Mouse (Mus musculus): ENCODE measurements around the gene Bach2.

The Bach2 gene

DNA sequence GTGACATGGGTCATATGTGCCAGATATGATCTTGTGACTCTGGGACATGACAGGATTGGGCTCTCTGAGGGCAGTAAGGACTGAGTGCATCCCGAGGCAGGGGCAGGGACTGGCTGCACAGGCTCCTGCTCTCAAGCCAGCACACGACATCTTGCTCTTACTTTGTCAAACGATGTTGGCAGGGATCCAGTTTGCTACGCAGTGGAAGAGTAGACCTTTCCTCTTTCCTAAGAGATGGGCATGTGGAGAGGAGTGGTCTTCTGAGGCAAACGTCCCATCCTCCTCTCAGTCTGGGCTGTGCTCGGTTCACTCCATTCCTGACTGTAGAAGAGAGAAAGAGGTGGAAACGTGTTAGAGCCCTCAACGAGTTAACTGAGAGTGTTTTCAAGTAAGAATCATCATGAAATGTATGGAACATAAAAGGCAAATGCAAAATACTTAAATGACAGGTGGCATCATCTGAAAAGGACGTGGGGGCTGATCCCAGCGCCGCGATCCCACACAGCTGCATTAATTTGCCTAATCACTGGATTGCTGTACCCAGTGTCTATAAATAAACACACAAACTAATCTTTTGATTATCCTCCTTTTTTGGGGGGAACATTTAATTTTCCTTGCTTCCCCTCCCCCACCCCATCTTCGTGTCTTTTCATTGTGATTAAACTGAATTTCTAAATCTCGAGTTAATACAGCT is 150.7 kb downstream of the Bach2 start:
- no peak for DNase-seq (ENCODE audit: low spot score)

DNA sequence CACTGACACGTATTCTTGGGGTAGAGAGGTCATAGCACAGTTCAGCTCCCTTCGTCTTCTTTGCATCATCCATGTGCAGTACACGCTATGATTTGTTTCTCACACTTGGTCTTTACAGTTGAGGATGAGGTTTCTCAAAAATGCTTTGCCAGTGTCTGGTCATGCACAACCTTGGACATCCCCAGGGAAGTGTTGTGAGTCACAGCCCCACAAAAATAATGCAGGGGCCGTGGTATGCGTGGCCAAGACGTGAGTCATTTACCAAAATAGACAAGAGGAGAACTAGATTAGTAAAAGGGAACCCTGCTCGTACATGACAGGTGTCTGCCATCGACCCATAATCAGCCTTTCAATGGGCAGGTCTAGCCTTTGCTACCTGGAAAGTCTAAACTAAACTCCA is 152.7 kb downstream of the Bach2 start:
- DNase-seq (ENCODE audit: low spot score) = no peak

DNA sequence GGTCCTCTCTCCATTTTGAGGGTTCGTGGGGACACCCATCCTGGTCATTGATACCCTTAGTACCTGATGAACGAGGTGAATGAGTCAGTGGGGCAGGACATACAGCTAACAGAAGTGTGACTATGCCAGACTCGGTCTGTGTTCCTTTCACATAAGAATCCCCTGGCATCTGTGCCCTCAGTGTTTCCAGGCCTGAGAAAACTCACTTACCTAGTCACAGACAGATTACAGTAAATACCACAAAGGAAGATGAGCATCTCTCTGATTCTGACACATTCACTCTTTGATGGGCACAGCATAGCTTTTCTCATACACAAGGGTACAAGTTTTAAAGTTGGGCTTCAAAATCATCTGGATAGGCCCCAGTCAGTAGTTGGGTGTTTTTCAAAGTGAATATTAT is 154.6 kb downstream of the Bach2 start:
- DNase-seq (ENCODE audit: low spot score) = no peak

DNA sequence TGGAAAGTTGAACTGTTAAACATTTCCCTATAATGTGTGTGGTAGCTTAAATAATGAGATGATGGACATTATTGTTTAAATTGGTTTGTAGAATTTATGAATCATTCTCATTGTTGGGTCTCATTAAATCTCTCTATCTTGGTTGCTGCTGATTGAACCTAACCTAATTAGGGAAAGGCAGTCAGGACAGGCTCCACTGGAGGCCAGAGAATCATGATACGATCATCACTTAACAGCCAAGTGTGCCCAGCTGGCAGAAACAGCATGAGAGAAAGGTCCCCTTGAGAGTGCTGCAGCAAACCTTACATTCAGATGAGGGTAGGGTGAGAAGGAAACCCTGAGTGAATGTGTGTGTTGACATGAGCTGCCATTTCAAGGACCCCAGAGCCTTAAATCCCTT is 155.3 kb downstream of the Bach2 start:
- no peak for DNase-seq (ENCODE audit: low spot score)

GRCm38 (mm10) chr4:32394850-32395249 is 156.2 kb downstream of the Bach2 start:
- DNase-seq (ENCODE audit: low spot score) = no peak

DNA sequence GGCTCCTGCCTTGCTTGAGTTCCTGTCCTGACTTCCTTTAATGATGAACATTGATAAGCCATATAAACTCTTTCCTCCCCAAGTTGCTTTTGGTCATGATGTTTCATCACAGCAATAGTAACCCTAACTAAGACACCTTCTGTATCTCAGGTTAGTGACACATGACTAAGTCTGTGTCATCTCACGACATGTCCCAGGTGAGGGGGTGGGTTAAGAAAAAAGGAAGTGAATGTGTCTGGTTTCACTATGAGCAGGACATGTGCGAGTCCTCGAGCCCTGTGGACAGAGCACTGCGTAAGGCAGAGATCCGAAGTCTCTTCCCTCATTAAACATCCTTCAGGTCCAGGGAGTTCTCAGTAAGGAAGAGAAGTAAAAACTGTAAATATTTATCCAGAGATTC is 162.9 kb downstream of the Bach2 start:
- no peak for DNase-seq (ENCODE audit: low spot score)

DNA sequence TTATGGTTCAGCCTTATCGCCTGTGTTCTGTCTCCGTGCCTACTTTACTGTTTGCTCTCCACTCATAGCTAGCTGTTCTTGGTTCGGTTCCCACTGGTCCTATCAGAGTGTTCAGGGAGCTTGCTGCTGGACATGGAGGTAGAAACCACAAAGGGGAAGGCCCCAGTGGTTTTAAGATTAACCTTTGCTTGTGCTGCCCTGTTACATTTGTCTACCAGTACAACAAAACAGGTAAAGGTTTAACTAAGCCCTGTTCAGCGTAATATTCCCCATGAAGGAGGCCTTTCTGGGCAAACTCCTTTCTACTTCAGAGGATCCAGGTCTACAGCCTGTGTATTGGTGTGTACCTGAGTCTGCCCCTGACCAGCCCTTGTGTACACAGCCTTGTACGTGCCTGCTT is 164.9 kb downstream of the Bach2 start:
- DNase-seq (ENCODE audit: low spot score) = no peak

GRCm38 (mm10) chr4:32405149-32405882 is 166.7 kb downstream of the Bach2 start:
- DNase-seq (ENCODE audit: low spot score) = no peak

GRCm38 (mm10) chr4:32405985-32406384 is 167.4 kb downstream of the Bach2 start:
- DNase-seq (ENCODE audit: low spot score) = no peak

DNA sequence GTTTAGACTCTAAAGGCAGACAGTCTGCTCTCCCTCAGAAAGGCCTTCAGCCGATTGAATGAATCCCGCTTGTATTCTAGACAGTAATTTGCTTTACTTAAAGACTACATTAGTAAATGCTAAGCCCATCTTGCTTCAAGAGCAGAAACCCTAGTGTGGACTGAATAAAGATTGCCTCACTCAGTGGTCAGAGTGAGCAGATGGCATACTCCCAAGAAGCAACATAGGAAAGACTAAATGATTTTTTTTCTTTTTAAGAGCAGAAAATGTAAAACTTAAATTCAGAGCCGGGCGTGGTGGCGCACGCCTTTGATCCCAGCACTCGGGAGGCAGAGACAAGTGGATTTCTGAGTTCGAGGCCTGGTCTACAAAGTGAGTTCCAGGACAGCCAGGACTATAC is 169.9 kb downstream of the Bach2 start:
- DNase-seq (ENCODE audit: low spot score) = no peak

GRCm38 (mm10) chr4:32409116-32409880 is 170.7 kb downstream of the Bach2 start:
- DNase-seq (ENCODE audit: low spot score) = no peak

- no peak for DNase-seq (ENCODE audit: low spot score)
These were observed 174.5 kb downstream of the Bach2 start for GRCm38 (mm10) chr4:32413063-32413462.

GRCm38 (mm10) chr4:32413505-32413904 is 174.9 kb downstream of the Bach2 start:
- no peak for DNase-seq (ENCODE audit: low spot score)

GRCm38 (mm10) chr4:32414959-32415358 is 176.4 kb downstream of the Bach2 start:
- peak; percentile 40 for DNase-seq (ENCODE audit: low spot score)

- DNase-seq (ENCODE audit: low spot score) = no peak
These were observed 179.3 kb downstream of the Bach2 start for GRCm38 (mm10) chr4:32417939-32418338.

DNA sequence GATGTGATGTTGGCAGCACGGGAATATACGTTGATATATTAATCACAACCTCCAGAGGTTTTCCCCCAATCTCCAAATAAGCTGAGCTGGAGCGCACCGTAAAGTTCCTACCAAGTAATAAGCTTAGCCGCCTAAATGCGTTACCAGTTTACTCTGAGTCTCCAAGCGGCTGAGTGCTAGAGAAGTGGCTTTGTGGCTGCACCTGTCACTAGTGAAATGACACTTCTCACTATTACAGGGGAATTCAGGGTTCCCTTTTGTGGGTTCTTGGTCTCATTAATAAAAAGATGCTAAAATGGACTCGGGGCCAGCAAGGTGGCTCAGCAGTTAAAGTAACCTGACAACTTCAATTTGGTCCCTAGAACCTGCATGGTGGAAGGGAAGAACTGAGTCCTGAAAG is 183.0 kb downstream of the Bach2 start:
- DNase-seq (ENCODE audit: low spot score) = no peak

GRCm38 (mm10) chr4:32422427-32422826 is 183.8 kb downstream of the Bach2 start:
- no peak for DNase-seq (ENCODE audit: low spot score)

- no peak for DNase-seq (ENCODE audit: low spot score)
These were observed 185.1 kb downstream of the Bach2 start for GRCm38 (mm10) chr4:32423667-32424066.

DNA sequence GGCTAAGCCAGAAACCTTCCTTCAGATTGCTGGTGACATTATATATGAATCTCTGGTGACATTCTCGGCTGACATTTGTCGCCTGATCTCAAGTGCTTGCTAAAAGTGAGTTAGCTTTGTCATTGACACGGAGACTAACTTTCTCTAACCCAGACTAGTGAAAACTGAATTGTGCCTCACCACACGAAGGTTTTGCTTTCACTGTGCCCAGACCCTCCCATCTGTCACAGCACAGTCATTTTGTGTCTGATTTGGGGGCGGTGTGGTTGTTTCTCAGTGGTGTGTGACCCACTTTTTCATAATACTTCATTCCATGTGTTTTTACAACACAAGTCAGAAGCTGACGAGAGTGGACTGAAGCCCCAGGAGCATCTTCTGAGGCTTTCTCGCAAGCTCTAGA is 185.8 kb downstream of the Bach2 start:
- no peak for DNase-seq (ENCODE audit: low spot score)

GRCm38 (mm10) chr4:32425060-32425459 is 186.5 kb downstream of the Bach2 start:
- DNase-seq (ENCODE audit: low spot score) = no peak

GRCm38 (mm10) chr4:32425641-32426040 is 187.0 kb downstream of the Bach2 start:
- DNase-seq (ENCODE audit: low spot score) = no peak

DNA sequence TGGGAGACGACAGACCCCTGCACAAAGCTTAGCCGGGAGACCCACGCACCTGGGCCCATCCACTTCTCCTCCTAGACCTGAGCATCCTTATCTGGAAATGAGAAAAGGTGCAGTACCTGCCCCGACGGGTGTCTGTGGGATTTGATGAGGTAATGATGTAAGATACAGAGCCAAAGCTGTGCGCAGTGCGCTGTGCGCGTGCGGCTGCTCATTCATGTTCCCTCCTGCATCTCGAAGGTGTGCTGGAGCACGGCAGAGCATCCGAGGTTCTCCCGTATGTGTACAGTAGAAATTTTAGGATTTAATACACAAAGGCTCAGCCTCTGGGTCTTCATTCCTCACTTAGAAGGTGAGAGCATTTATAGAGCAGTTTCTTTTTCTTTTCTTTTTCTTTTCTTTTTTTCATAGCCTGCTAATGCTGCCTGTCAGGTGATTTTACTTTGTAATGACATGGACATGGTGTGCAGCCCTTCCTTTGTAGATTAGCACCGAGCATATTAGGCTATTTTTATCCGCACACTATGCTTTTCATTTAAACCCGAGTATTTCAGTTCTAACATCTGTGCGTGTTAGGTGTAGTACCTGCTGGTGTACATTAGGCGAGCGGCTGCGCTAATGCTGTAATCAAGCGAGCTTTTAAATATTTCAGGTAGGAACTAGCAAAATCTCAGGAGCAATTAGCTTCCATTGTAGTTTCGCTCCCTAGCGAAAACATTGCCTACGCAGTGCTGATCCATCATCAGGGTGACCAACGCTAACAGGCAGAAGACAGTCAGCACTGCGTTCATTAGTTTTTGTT is 188.4 kb downstream of the Bach2 start:
- DNase-seq (ENCODE audit: low spot score) = no peak

Measured in layer of hippocampus, adult 11-12 months (tissue).